Mouse (Mus musculus): ENCODE data around the gene Glipr1l3. TPM values are rescaled to one million over a fixed set of nuclear protein-coding genes. Genes with fewer than 3 reads are reported as not detected.
"Not testable (repeated sequence)": the region's sequence is repeated elsewhere in the genome, so short reads cannot be mapped to it uniquely, and the experiment has no call there.

Gene Glipr1l3
- polyA plus RNA-seq (2015; fragmentation: Nextera tagmentation; extraction: Ambion mirVana): not detected in 2 replicates

GRCm38 (mm10) chr10:112159882-112160560, at the start of gene Glipr1l3:
Glipr1l3 (minus strand) TSS chr10:112160327.
- not testable (repeated sequence) for H3K27me3 ChIP-seq (replicated peaks; ENCODE audit: control insufficient read depth, insufficient read depth, low read length); H3K9me3 ChIP-seq (ENCODE audit: control insufficient read depth); H3K36me3 ChIP-seq (ENCODE audit: control insufficient read depth, insufficient read depth); H3K4me1 ChIP-seq (replicated peaks; ENCODE audit: control insufficient read depth, insufficient read depth, low read length); H3K9ac ChIP-seq (ENCODE audit: low read depth, low read length); H3K4me3 ChIP-seq (ENCODE audit: low read depth, low read length); H3K4me2 ChIP-seq (replicated peaks; ENCODE audit: low read depth); H3K27ac ChIP-seq (ENCODE audit: low read depth, low read length)
- peak; percentile 63 for ATAC-seq
- peak; percentile 86 for TF ChIP-seq CTCF (IDR thresholded peaks at IDR 0.05; ENCODE audit: low read depth)
- WGBS: 24% methylated on average over 15 of the region's 15 CpGs

GRCm38 (mm10) chr10:112203463-112203862, 43.3 kb upstream of the Glipr1l3 start:
- whole genome bisulfite sequencing: 71% methylated on average over 2 of the region's 2 CpGs
- no peaks in the 10 kb centered on the region for H3K4me1 ChIP-seq (replicated peaks; ENCODE audit: control insufficient read depth, insufficient read depth, low read length)
- no peak overlapping the region for H3K4me2 ChIP-seq (replicated peaks; ENCODE audit: low read depth)
- no peak overlapping the region for H3K27ac ChIP-seq (ENCODE audit: low read depth, low read length)
- no peak for ATAC-seq
- H3K9me3 ChIP-seq (ENCODE audit: control insufficient read depth): no peaks in the 10 kb centered on the region
- H3K36me3 ChIP-seq (ENCODE audit: control insufficient read depth, insufficient read depth): no peaks in the 10 kb centered on the region
- H3K4me3 ChIP-seq (ENCODE audit: low read depth, low read length): no peak overlapping the region
- no peak overlapping the region for H3K9ac ChIP-seq (ENCODE audit: low read depth, low read length)
- peak; percentile 67 for TF ChIP-seq CTCF (IDR thresholded peaks at IDR 0.05; ENCODE audit: low read depth)
- H3K27me3 ChIP-seq (replicated peaks; ENCODE audit: control insufficient read depth, insufficient read depth, low read length): no peaks in the 10 kb centered on the region

GRCm38 (mm10) chr10:112193919-112194318, 33.8 kb upstream of the Glipr1l3 start:
- H3K4me2 ChIP-seq (replicated peaks; ENCODE audit: low read depth); H3K4me1 ChIP-seq (replicated peaks; ENCODE audit: control insufficient read depth, insufficient read depth, low read length); H3K9ac ChIP-seq (ENCODE audit: low read depth, low read length); H3K27me3 ChIP-seq (replicated peaks; ENCODE audit: control insufficient read depth, insufficient read depth, low read length); H3K36me3 ChIP-seq (ENCODE audit: control insufficient read depth, insufficient read depth); H3K9me3 ChIP-seq (ENCODE audit: control insufficient read depth); H3K4me3 ChIP-seq (ENCODE audit: low read depth, low read length); ATAC-seq; H3K27ac ChIP-seq (ENCODE audit: low read depth, low read length): not testable (repeated sequence)
- 79% methylated on average over 2 of the region's 2 CpGs for WGBS

- H3K9me3 ChIP-seq (ENCODE audit: control insufficient read depth); H3K4me2 ChIP-seq (replicated peaks; ENCODE audit: low read depth); H3K36me3 ChIP-seq (ENCODE audit: control insufficient read depth, insufficient read depth); ATAC-seq; H3K4me3 ChIP-seq (ENCODE audit: low read depth, low read length); H3K4me1 ChIP-seq (replicated peaks; ENCODE audit: control insufficient read depth, insufficient read depth, low read length); H3K9ac ChIP-seq (ENCODE audit: low read depth, low read length); H3K27ac ChIP-seq (ENCODE audit: low read depth, low read length); H3K27me3 ChIP-seq (replicated peaks; ENCODE audit: control insufficient read depth, insufficient read depth, low read length): not testable (repeated sequence)
- 21% methylated on average over 13 of the region's 13 CpGs for WGBS
Measured at GRCm38 (mm10) chr10:112177027-112177426, 16.9 kb upstream of the Glipr1l3 start.

GRCm38 (mm10) chr10:112163168-112163766, 3.1 kb upstream of the Glipr1l3 start, which contains the start of gene Caps2:
Caps2 (plus strand) TSS chr10:112163621.
- H3K9me3 ChIP-seq (ENCODE audit: control insufficient read depth): no peaks in the 10 kb centered on the region
- H3K4me3 ChIP-seq (ENCODE audit: low read depth, low read length): no peak within 1 kb of the TSS
- ATAC-seq: peak; percentile 91
- TF ChIP-seq CTCF (IDR thresholded peaks at IDR 0.05; ENCODE audit: low read depth): no peak
- no peak within 1 kb of the TSS for H3K27ac ChIP-seq (ENCODE audit: low read depth, low read length)
- H3K4me1 ChIP-seq (replicated peaks; ENCODE audit: control insufficient read depth, insufficient read depth, low read length): no peaks in the 10 kb centered on the region
- no peaks in the 10 kb centered on the region for H3K27me3 ChIP-seq (replicated peaks; ENCODE audit: control insufficient read depth, insufficient read depth, low read length)
- no peak within 1 kb of the TSS; the same call in 1 of the 2 replicates for H3K4me2 ChIP-seq (replicated peaks; ENCODE audit: low read depth)
- no peak within 1 kb of the TSS for H3K9ac ChIP-seq (ENCODE audit: low read depth, low read length)
- no peaks in the 10 kb centered on the region for H3K36me3 ChIP-seq (ENCODE audit: control insufficient read depth, insufficient read depth)
- 16% methylated on average over 4 of the region's 4 CpGs for WGBS

GRCm38 (mm10) chr10:112139834-112140233, 20.3 kb downstream of the Glipr1l3 start:
- Histone ChIP-seq H3K9me3 (ENCODE audit: control insufficient read depth) (no peaks in the 10 kb centered on the region), H3K4me3 (ENCODE audit: low read depth, low read length) (no peak overlapping the region), H3K4me2 (replicated peaks; ENCODE audit: low read depth) (no peak overlapping the region), H3K4me1 (replicated peaks; ENCODE audit: control insufficient read depth, insufficient read depth, low read length) (no peaks in the 10 kb centered on the region), H3K9ac (ENCODE audit: low read depth, low read length) (no peak overlapping the region), H3K27ac (ENCODE audit: low read depth, low read length) (no peak overlapping the region), H3K36me3 (ENCODE audit: control insufficient read depth, insufficient read depth) (no peaks in the 10 kb centered on the region), H3K27me3 (replicated peaks; ENCODE audit: control insufficient read depth, insufficient read depth, low read length) (no peaks in the 10 kb centered on the region)
- TF ChIP-seq CTCF (IDR thresholded peaks at IDR 0.05; ENCODE audit: low read depth): no peak
- WGBS: 62% methylated on average over 2 of the region's 2 CpGs
- no peak for ATAC-seq
